Mouse (Mus musculus) liver, postnatal 0 days (tissue): ENCODE data around the gene Kcnn3. TPM values are rescaled to one million over a fixed set of nuclear protein-coding genes. Genes with fewer than 3 reads are reported as not detected.

Source experiments
- ATAC-seq: fragments of 200-750 bp; cut with Nextera tagmentation; 2 replicates; pipeline ENCODE4 v1.8.0; 2017; ENCODE audit warnings: mild to moderate bottlenecking, moderate library complexity
- DNase-seq: peaks from one replicate; pipeline ENCODE4 v3.0.0-alpha.2; 2016
- H3K27ac ChIP-seq: fragments of 300-500 bp; sonication (generic); 2 replicates; pipeline ENCODE4 v1.5.1; 2014; ENCODE audit warnings: antibody characterized with exemption, moderate library complexity, mild to moderate bottlenecking, low read depth
- H3K27me3 ChIP-seq: fragments of 300-500 bp; sonication (generic); 2 replicates; pipeline ENCODE4 v1.6.1; 2014; ENCODE audit warnings: low read length, control low read depth, mixed read lengths; ENCODE audit not compliant: insufficient read depth
- H3K36me3 ChIP-seq: fragments of 300-500 bp; sonication (generic); replicated peaks from 2 replicates; pipeline ENCODE4 v1.6.1; 2014; ENCODE audit warnings: mild to moderate bottlenecking, control low read depth, low read length, moderate library complexity, mixed read lengths; ENCODE audit not compliant: insufficient read depth
- H3K4me1 ChIP-seq: fragments of 300-500 bp; sonication (generic); 2 replicates; pipeline ENCODE4 v1.6.1; 2014; ENCODE audit warnings: antibody characterized with exemption, mild to moderate bottlenecking, control low read depth; ENCODE audit not compliant: insufficient read depth
- H3K4me2 ChIP-seq: fragments of 300-500 bp; sonication (generic); 2 replicates; pipeline ENCODE4 v1.6.1; 2014; ENCODE audit warnings: low read depth, mild to moderate bottlenecking, low read length, moderate library complexity, mixed read lengths
- H3K4me3 ChIP-seq: fragments of 300-500 bp; sonication (generic); 2 replicates; pipeline ENCODE4 v1.5.1; 2014; ENCODE audit warnings: low read depth, low read length
- H3K9ac ChIP-seq: fragments of 300-500 bp; sonication (generic); replicated peaks from 2 replicates; pipeline ENCODE4 v1.6.1; 2014; ENCODE audit warnings: mild to moderate bottlenecking, moderate library complexity
- H3K9me3 ChIP-seq: fragments of 300-500 bp; sonication (generic); 2 replicates; pipeline ENCODE4 v1.6.1; 2016; ENCODE audit warnings: mild to moderate bottlenecking, control low read depth, low read length, mixed read lengths
- CTCF ChIP-seq: sonication (generic); IDR thresholded peaks from 2 replicates; pipeline ENCODE4 v1.5.1; 2016; ENCODE audit warnings: antibody characterized with exemption, low read depth
- EP300 ChIP-seq: IDR thresholded peaks from 2 replicates; pipeline ENCODE4 v1.6.1; 2016; ENCODE audit warnings: antibody characterized with exemption, low read depth, mild to moderate bottlenecking
- WGBS: fragments of 180-500 bp; shearing (Covaris S2); extraction: QIAGEN DNeasy Blood & Tissue Kit; methylation state at CpG from one replicate; pipeline ENCODE4 v1.1.7; 2014; ENCODE audit not compliant: insufficient replicate concordance; 5-methylcytosine and 5-hydroxymethylcytosine counted together
- polyA plus RNA-seq: library from polyadenylated mRNA; unstranded; fragments of >200 nt; fragmentation: Nextera tagmentation; extraction: Ambion mirVana; gene quantifications from 2 replicates; pipeline ENCODE4 v1.2.1, GENCODE M21; 2015

Kcnn3 gene
- polyA plus RNA-seq, 1 experiment from 2014 or later: 0.04 TPM

GRCm38 (mm10) chr3:89539740-89540370 is 19.9 kb downstream of the Kcnn3 start:
- H3K9ac ChIP-seq: no peak overlapping the region
- WGBS: 47% methylated on average over 9 of the region's 9 CpGs
- TF ChIP-seq EP300 (no peak), CTCF (no peak)
- no peak overlapping the region for H3K27ac ChIP-seq
- no peak overlapping the region for H3K4me3 ChIP-seq
- DNase-seq: no peak
- no peaks in the 10 kb centered on the region for H3K4me1 ChIP-seq
- H3K27me3 ChIP-seq: 0 out of 2 replicates have a peak, but pooled peaks cover 4% of the 10 kb centered on the region
- no peak for ATAC-seq
- no peaks in the 10 kb centered on the region for H3K36me3 ChIP-seq
- H3K4me2 ChIP-seq: no peak overlapping the region
- no peaks in the 10 kb centered on the region for H3K9me3 ChIP-seq

DNA sequence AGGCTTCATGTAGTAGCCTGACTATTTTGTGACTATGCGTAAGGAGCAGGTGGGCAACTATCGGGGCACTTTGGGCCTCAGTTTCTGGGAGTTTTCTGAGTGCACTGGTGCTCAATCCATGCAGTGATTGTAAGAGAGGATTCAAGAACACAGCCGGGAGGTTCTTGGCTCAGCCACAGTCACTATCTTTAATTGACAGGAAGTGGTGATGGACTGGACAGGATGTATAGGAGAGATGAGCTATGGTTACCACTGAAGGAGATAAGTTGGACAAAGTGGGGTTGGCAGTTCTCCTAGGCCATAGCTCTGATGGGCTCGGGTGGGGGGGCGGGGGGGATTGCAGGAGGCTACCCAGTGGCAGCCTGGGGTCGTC is 20.4 kb downstream of the Kcnn3 start:
- Histone ChIP-seq H3K9me3 (no peaks in the 10 kb centered on the region), H3K4me2 (no peak overlapping the region), H3K9ac (no peak overlapping the region), H3K36me3 (no peaks in the 10 kb centered on the region), H3K27me3 (0 out of 2 replicates have a peak, but pooled peaks cover 4% of the 10 kb centered on the region), H3K4me1 (no peaks in the 10 kb centered on the region), H3K27ac (no peak overlapping the region), H3K4me3 (no peak overlapping the region)
- DNase-seq (no peak), ATAC-seq (no peak)
- no peak for TF ChIP-seq EP300
- no peak for TF ChIP-seq CTCF
- WGBS: 60% methylated on average over 6 of the region's 6 CpGs

DNA sequence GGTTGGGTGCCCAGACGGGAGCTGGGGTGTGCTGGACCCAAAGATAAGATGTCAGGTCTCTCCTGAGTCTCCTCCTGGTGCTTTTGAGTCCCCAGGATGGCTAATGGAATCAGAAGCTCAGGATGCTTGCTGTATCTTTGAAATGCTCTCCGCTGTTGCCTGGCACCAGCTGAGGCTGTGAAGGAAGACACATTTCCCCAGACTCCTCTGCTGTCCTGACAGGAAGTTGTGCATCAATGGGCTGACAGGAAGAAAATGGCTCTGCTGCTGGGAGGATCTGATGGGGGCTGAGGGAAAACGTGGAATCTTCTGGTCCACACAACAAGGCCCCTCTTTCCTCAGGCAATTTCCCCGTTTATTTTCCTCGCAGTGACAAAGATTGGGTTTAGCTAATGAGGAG is 27.0 kb downstream of the Kcnn3 start:
- no peaks in the 10 kb centered on the region for H3K4me1 ChIP-seq
- no peak for ATAC-seq

DNA sequence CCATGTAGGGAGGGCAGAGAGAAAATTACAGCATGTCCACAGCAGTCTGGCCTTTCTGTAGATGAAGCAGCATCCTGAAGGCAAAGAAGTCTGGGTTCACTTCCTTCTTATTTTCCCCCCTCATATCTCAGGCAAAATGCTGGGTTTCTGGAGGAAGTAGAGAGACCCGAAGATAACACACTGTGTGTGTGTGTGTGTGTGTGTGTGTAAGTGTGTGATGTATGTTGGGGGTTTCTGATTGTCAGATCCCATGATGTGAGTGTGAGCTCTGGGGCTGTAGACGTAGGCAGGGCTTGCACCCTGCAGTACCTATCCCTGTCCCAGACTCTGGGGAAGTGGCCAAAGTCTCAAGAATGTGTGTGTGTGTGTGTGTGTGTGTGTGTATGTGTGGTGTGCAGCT is 28.8 kb downstream of the Kcnn3 start:
- Histone ChIP-seq H3K9me3 (no peaks in the 10 kb centered on the region), H3K4me2 (no peak overlapping the region), H3K36me3 (no peaks in the 10 kb centered on the region), H3K27me3 (no peaks in the 10 kb centered on the region), H3K9ac (no peak overlapping the region), H3K4me1 (no peaks in the 10 kb centered on the region), H3K27ac (no peak overlapping the region), H3K4me3 (no peak overlapping the region)
- no peak for DNase-seq
- TF ChIP-seq CTCF: no peak
- TF ChIP-seq EP300: no peak
- ATAC-seq: no peak
- WGBS: 39% methylated on average over 2 of the region's 2 CpGs

More for the DNA sequence above, 27.0 kb downstream of the Kcnn3 start:
- H3K9ac ChIP-seq: no peak overlapping the region
- H3K27me3 ChIP-seq: no peaks in the 10 kb centered on the region
- WGBS: 31% methylated on average over 5 of the region's 5 CpGs
- no peak overlapping the region for H3K27ac ChIP-seq
- no peak overlapping the region for H3K4me2 ChIP-seq
- no peak overlapping the region for H3K4me3 ChIP-seq
- no peaks in the 10 kb centered on the region for H3K9me3 ChIP-seq
- no peaks in the 10 kb centered on the region for H3K36me3 ChIP-seq
- DNase-seq: no peak
- TF ChIP-seq CTCF (no peak), EP300 (no peak)

DNA sequence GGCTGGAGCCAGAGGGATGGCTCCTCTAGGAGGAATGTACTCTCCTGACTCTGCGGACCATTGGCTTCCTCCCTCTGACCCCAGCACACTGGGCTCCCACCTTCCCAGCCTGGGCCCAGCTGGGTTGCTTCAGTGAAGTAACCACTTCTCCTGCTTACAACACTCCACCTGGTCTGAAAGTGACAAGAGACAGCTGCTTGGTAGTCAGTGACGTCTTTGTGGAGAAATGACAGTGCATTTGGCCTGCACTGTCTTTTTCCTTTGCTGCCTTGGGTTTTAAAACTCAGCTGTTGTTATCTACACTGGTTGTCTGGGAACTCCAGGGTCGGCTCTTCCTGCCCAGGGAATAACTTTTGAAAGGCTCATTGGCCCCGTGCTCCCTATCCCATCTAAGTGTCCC is 29.5 kb downstream of the Kcnn3 start:
- WGBS: 46% methylated on average over 4 of the region's 4 CpGs
- ATAC-seq (no peak), DNase-seq (no peak)
- no peaks in the 10 kb centered on the region for H3K4me1 ChIP-seq
- H3K4me3 ChIP-seq: no peak overlapping the region
- H3K9ac ChIP-seq: no peak overlapping the region
- no peak overlapping the region for H3K4me2 ChIP-seq
- H3K27ac ChIP-seq: no peak overlapping the region
- TF ChIP-seq EP300: no peak
- no peak for TF ChIP-seq CTCF
- no peaks in the 10 kb centered on the region for H3K27me3 ChIP-seq
- no peaks in the 10 kb centered on the region for H3K36me3 ChIP-seq
- no peaks in the 10 kb centered on the region for H3K9me3 ChIP-seq

DNA sequence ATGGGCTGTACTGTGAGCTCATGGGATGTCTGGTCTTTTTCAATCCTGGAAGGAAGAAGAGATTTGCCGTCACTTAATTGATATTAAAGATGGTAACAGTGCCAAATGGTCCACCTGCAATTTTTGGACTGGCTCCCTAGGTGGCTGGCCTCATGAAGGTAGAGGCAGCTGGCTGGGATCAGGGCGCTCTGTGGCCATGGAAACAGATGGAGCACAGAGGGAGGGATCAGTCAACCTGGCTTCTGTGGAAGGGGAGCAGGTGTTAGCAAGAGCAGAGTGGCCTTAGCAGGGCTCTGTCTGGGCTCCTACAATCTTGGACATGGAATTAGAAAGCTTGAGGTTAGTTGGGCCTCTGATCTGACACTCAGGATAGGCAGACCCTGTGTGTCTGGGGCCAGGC is 31.9 kb downstream of the Kcnn3 start:
- no peak for ATAC-seq
- H3K4me2 ChIP-seq: no peak overlapping the region
- H3K9me3 ChIP-seq: no peaks in the 10 kb centered on the region
- H3K36me3 ChIP-seq: no peaks in the 10 kb centered on the region
- no peak for DNase-seq
- WGBS: 73% methylated on average over 2 of the region's 2 CpGs
- no peaks in the 10 kb centered on the region for H3K4me1 ChIP-seq
- H3K27ac ChIP-seq: no peak overlapping the region
- no peaks in the 10 kb centered on the region for H3K27me3 ChIP-seq
- no peak overlapping the region for H3K9ac ChIP-seq
- no peak overlapping the region for H3K4me3 ChIP-seq
- TF ChIP-seq EP300 (no peak), CTCF (no peak)

DNA sequence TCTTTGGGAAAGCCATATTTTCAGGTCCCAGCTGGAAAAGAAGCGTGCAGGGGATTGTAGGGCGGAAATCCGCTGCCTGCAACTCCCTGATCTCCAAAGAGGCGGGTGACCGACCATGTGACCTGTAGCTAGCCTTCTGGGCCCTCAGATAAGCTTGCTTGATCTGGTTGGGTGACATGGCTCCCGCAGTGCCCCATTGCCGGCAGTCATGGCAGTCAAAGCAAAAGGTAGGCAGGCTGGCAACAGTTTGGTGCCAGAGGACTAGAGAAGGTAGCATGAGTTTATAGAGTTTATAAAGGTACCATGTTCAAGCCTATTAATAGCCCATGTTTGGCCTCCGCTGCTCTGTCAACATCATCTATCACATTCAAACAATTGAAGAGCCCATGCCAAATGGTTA is 33.5 kb downstream of the Kcnn3 start:
- H3K4me2 ChIP-seq: no peak overlapping the region
- no peak for ATAC-seq
- no peak overlapping the region for H3K27ac ChIP-seq
- no peaks in the 10 kb centered on the region for H3K36me3 ChIP-seq
- no peak for DNase-seq
- H3K4me3 ChIP-seq: no peak overlapping the region
- no peaks in the 10 kb centered on the region for H3K4me1 ChIP-seq
- H3K9me3 ChIP-seq: no peaks in the 10 kb centered on the region
- no peak overlapping the region for H3K9ac ChIP-seq
- H3K27me3 ChIP-seq: no peaks in the 10 kb centered on the region
- WGBS: 79% methylated on average over 8 of the region's 8 CpGs
- TF ChIP-seq CTCF (no peak), EP300 (no peak)
